Mouse (Mus musculus) limb, embryonic 10.5 days (tissue): Measurements from ENCODE around the gene Cxcl17. TPM values are rescaled to one million over a fixed set of nuclear protein-coding genes. Genes with fewer than 3 reads are reported as not detected.
A peak's percentile ranks its signal among the peaks of the same experiment; 100 is the strongest.
"Not testable (repeated sequence)": the region's sequence is repeated elsewhere in the genome, so short reads cannot be mapped to it uniquely, and the experiment has no call there.

Source experiments
- DNase-seq: peaks from one replicate; pipeline ENCODE4 v3.0.0-alpha.2; 2017; ENCODE audit warnings: low spot score
- H3K27ac ChIP-seq: fragments of 300-500 bp; sonication (generic); 2 replicates; pipeline ENCODE4 v1.5.1; 2016; ENCODE audit warnings: mild to moderate bottlenecking
- H3K27me3 ChIP-seq: fragments of 300-500 bp; sonication (generic); 2 replicates; pipeline ENCODE4 v1.6.1; 2016; ENCODE audit warnings: low read depth, mild to moderate bottlenecking; ENCODE audit not compliant: poor library complexity, severe bottlenecking
- H3K36me3 ChIP-seq: fragments of 300-500 bp; sonication (generic); 2 replicates; pipeline ENCODE4 v1.6.1; 2016; ENCODE audit warnings: mild to moderate bottlenecking, moderate library complexity
- H3K4me1 ChIP-seq: fragments of 300-500 bp; sonication (generic); 2 replicates; pipeline ENCODE4 v1.6.1; 2016
- H3K4me3 ChIP-seq: fragments of 300-500 bp; sonication (generic); 2 replicates; pipeline ENCODE4 v1.5.1; 2016; ENCODE audit warnings: mild to moderate bottlenecking, moderate library complexity
- H3K9me3 ChIP-seq: fragments of 300-500 bp; sonication (generic); replicated peaks from 2 replicates; pipeline ENCODE4 v1.6.1; 2016; ENCODE audit warnings: mild to moderate bottlenecking
- WGBS: fragments of 180-500 bp; shearing (Covaris S2); methylation state at CpG from one replicate; pipeline ENCODE4 v1.1.7; 2016; 5-methylcytosine and 5-hydroxymethylcytosine counted together
- polyA plus RNA-seq: library from polyadenylated mRNA; unstranded; fragments of >200 nt; fragmentation: Nextera tagmentation; extraction: Ambion mirVana; gene quantifications from 2 replicates; pipeline ENCODE4 v1.2.1, GENCODE M21; 2016

The Cxcl17 gene
- polyA plus RNA-seq, 1 experiment from 2014 or later: 0.91 TPM

GRCm38 (mm10) chr7:25434654-25435545 is 22.2 kb upstream of the Cxcl17 start:
- no peaks in the 10 kb centered on the region for H3K36me3 ChIP-seq
- no peaks in the 10 kb centered on the region for H3K9me3 ChIP-seq
- DNase-seq: no peak
- H3K27ac ChIP-seq: no peak overlapping the region
- no peak overlapping the region for H3K4me3 ChIP-seq
- WGBS: 92% methylated on average over 10 of the region's 10 CpGs
- H3K27me3 ChIP-seq: no peaks in the 10 kb centered on the region
- peaks cover 11% of the 10 kb centered on the region; the same call in 1 of the 2 replicates for H3K4me1 ChIP-seq

- no peaks in the 10 kb centered on the region for H3K27me3 ChIP-seq
- no peak overlapping the region for H3K27ac ChIP-seq
- no peaks in the 10 kb centered on the region for H3K36me3 ChIP-seq
- H3K4me3 ChIP-seq: no peak overlapping the region
- H3K9me3 ChIP-seq: no peaks in the 10 kb centered on the region
- 93% methylated on average over 9 of the region's 9 CpGs for WGBS
- H3K4me1 ChIP-seq: peaks cover 11% of the 10 kb centered on the region; the same call in 1 of the 2 replicates
- no peak for DNase-seq
Observed at GRCm38 (mm10) chr7:25433781-25434560, 21.3 kb upstream of the Cxcl17 start.

GRCm38 (mm10) chr7:25433007-25433541 is 20.4 kb upstream of the Cxcl17 start:
- DNase-seq: no peak
- Histone ChIP-seq H3K36me3 (no peaks in the 10 kb centered on the region), H3K4me3 (no peak overlapping the region), H3K4me1 (peaks cover 11% of the 10 kb centered on the region; the same call in 1 of the 2 replicates), H3K27ac (peak overlapping the region; percentile 50; the same call in 1 of the 2 replicates), H3K27me3 (no peaks in the 10 kb centered on the region), H3K9me3 (no peaks in the 10 kb centered on the region)
- WGBS: 22% methylated on average over 5 of the region's 5 CpGs

- Histone ChIP-seq H3K36me3 (no peaks in the 10 kb centered on the region), H3K4me3 (no peak overlapping the region), H3K27ac (no peak overlapping the region), H3K4me1 (peaks cover 11% of the 10 kb centered on the region; the same call in 1 of the 2 replicates), H3K27me3 (no peaks in the 10 kb centered on the region), H3K9me3 (no peaks in the 10 kb centered on the region)
- no peak for DNase-seq
- 86% methylated on average over 6 of the region's 6 CpGs for WGBS
Observed at GRCm38 (mm10) chr7:25432381-25432780, 19.7 kb upstream of the Cxcl17 start.

- Histone ChIP-seq H3K27me3 (no peaks in the 10 kb centered on the region), H3K36me3 (no peaks in the 10 kb centered on the region), H3K4me3 (no peak overlapping the region), H3K9me3 (no peaks in the 10 kb centered on the region), H3K4me1 (peaks cover 11% of the 10 kb centered on the region; the same call in 1 of the 2 replicates), H3K27ac (no peak overlapping the region)
- DNase-seq: no peak
- WGBS: 82% methylated on average over 4 of the region's 4 CpGs
Observed at GRCm38 (mm10) chr7:25429886-25430784, 17.4 kb upstream of the Cxcl17 start.

- Histone ChIP-seq H3K4me3 (no peak overlapping the region), H3K36me3 (no peaks in the 10 kb centered on the region), H3K4me1 (peaks cover 6% of the 10 kb centered on the region; the same call in 1 of the 2 replicates), H3K27me3 (peaks cover 4% of the 10 kb centered on the region; the same call in 1 of the 2 replicates), H3K27ac (no peak overlapping the region), H3K9me3 (no peaks in the 10 kb centered on the region)
- WGBS: 90% methylated on average over 3 of the region's 3 CpGs
- no peak for DNase-seq
Observed at GRCm38 (mm10) chr7:25428321-25428720, 15.6 kb upstream of the Cxcl17 start.

GRCm38 (mm10) chr7:25427144-25427543 is 14.5 kb upstream of the Cxcl17 start:
- Histone ChIP-seq H3K27me3 (peaks cover 16% of the 10 kb centered on the region), H3K9me3 (no peaks in the 10 kb centered on the region), H3K36me3 (no peaks in the 10 kb centered on the region), H3K4me1 (0 out of 2 replicates have a peak, but pooled peaks cover 3% of the 10 kb centered on the region), H3K27ac (no peak overlapping the region), H3K4me3 (no peak overlapping the region)
- WGBS: 87% methylated on average over 5 of the region's 5 CpGs
- DNase-seq: no peak

- not testable (repeated sequence) for H3K27ac ChIP-seq, DNase-seq, H3K4me3 ChIP-seq, H3K9me3 ChIP-seq, H3K36me3 ChIP-seq, H3K4me1 ChIP-seq
- H3K27me3 ChIP-seq: peaks cover 22% of the 10 kb centered on the region
- 92% methylated on average over 4 of the region's 4 CpGs for WGBS
Observed at GRCm38 (mm10) chr7:25426380-25426779, 13.7 kb upstream of the Cxcl17 start.

- Histone ChIP-seq H3K9me3 (no peaks in the 10 kb centered on the region), H3K4me3 (no peak overlapping the region), H3K27me3 (peaks cover 22% of the 10 kb centered on the region), H3K36me3 (0 out of 2 replicates have a peak, but pooled peaks cover 2% of the 10 kb centered on the region), H3K27ac (no peak overlapping the region), H3K4me1 (0 out of 2 replicates have a peak, but pooled peaks cover 8% of the 10 kb centered on the region)
- peak; percentile 84 for DNase-seq
- 36% methylated on average over 4 of the region's 4 CpGs for WGBS
Observed at GRCm38 (mm10) chr7:25424429-25424828, 11.7 kb upstream of the Cxcl17 start.

GRCm38 (mm10) chr7:25422286-25422841 is 9.7 kb upstream of the Cxcl17 start:
- Histone ChIP-seq H3K27ac (no peak overlapping the region), H3K4me1 (0 out of 2 replicates have a peak, but pooled peaks cover 8% of the 10 kb centered on the region), H3K9me3 (no peaks in the 10 kb centered on the region), H3K36me3 (0 out of 2 replicates have a peak, but pooled peaks cover 2% of the 10 kb centered on the region), H3K27me3 (peaks cover 22% of the 10 kb centered on the region), H3K4me3 (no peak overlapping the region)
- DNase-seq: no peak
- 74% methylated on average over 16 of the region's 16 CpGs for WGBS

- Histone ChIP-seq H3K4me3 (no peak overlapping the region), H3K9me3 (no peaks in the 10 kb centered on the region), H3K36me3 (0 out of 2 replicates have a peak, but pooled peaks cover 2% of the 10 kb centered on the region), H3K27me3 (peaks cover 22% of the 10 kb centered on the region), H3K27ac (no peak overlapping the region), H3K4me1 (0 out of 2 replicates have a peak, but pooled peaks cover 8% of the 10 kb centered on the region)
- no peak for DNase-seq
- 95% methylated on average over 4 of the region's 4 CpGs for WGBS
Observed at GRCm38 (mm10) chr7:25419943-25420342, 7.3 kb upstream of the Cxcl17 start.
